Mouse (Mus musculus) spleen, adult 2 months (tissue): ENCODE results near the gene Six1. TPM values are rescaled to one million over a fixed set of nuclear protein-coding genes. Genes with fewer than 3 reads are reported as not detected.

Source experiments
- DNase-seq, 2 experiments: peaks; one replicate each; pipeline versions ENCODE4 v3.0.0 to v3.0.0-alpha.2; 2012 to 2021; ENCODE audit warnings: low spot score in 2 of 2, low read depth in 1 of 2
- H3K27ac ChIP-seq: fragments of 200-500 bp; 2 replicates; pipeline ENCODE4 v1.5.1; 2012; ENCODE audit warnings: low read length, inconsistent platforms; ENCODE audit not compliant: insufficient read depth
- H3K27me3 ChIP-seq: fragments of 200-500 bp; 2 replicates; pipeline ENCODE4 v1.6.1; 2012; ENCODE audit warnings: mild to moderate bottlenecking, moderate library complexity, low read length, inconsistent platforms; ENCODE audit not compliant: control insufficient read depth, insufficient read depth
- H3K36me3 ChIP-seq: fragments of 200-500 bp; 2 replicates; pipeline ENCODE4 v1.6.1; 2012; ENCODE audit warnings: mild to moderate bottlenecking, low read length, inconsistent platforms; ENCODE audit not compliant: control insufficient read depth, insufficient read depth
- H3K4me1 ChIP-seq: fragments of 200-500 bp; 2 replicates; pipeline ENCODE4 v1.6.1; 2011; ENCODE audit warnings: inconsistent platforms; ENCODE audit not compliant: control insufficient read depth, insufficient read depth, insufficient read length
- H3K4me3 ChIP-seq: fragments of 200-500 bp; 2 replicates; pipeline ENCODE4 v1.5.1; 2011; ENCODE audit warnings: mild to moderate bottlenecking, inconsistent platforms; ENCODE audit not compliant: insufficient read depth, insufficient read length; ENCODE audit errors: extremely low read depth
- CTCF ChIP-seq: fragments of 200-500 bp; IDR thresholded peaks from 2 replicates; pipeline ENCODE4 v1.5.1; 2011; ENCODE audit warnings: mild to moderate bottlenecking, inconsistent platforms; ENCODE audit not compliant: insufficient read depth, insufficient read length, insufficient replicate concordance; ENCODE audit errors: extremely low read depth
- POLR2A ChIP-seq: fragments of 200-500 bp; IDR thresholded peaks from 2 replicates; pipeline ENCODE4 v1.6.1; 2011; ENCODE audit warnings: low read depth, low read length, inconsistent platforms
- WGBS: fragments of 180-500 bp; shearing (Covaris S2); methylation state at CpG from one replicate; pipeline ENCODE4 v1.1.7; 2018; 5-methylcytosine and 5-hydroxymethylcytosine counted together
- polyA plus RNA-seq: library from polyadenylated mRNA; depleted of rRNA; stranded (reverse); fragments of >200 nt; gene quantifications from 2 replicates; pipeline ENCODE4 v1.2.3, GENCODE M21; 2012

Gene Six1
- polyA plus RNA-seq, 1 experiment: not detected

DNA sequence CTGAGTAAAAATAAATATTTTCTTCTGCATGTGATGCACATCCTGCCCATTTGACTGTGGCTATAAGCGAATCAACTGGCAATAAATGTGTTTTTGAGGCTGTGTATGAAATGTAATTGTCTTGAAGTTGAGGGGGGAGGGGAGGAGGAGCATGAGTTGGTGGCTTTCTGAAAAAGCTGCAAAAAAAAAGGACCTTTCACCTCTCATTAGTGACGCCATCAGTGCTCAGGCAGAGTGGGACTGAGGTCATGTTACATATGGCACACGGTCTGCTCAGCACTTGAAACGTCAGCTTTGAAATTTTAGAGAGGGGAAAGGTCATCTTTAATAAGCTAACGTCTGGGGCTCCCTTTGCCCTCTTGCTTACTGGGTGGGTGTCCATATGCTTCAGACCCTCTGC, 1.8 kb upstream of the Six1 start:
- WGBS: 29% methylated on average over 5 of the region's 5 CpGs
- Histone ChIP-seq H3K4me3 (no peak overlapping the region), H3K27me3 (peaks cover 18% of the 10 kb centered on the region), H3K36me3 (no peaks in the 10 kb centered on the region), H3K4me1 (peaks cover 4% of the 10 kb centered on the region; the same call in 1 of the 2 replicates), H3K27ac (no peak overlapping the region)
- TF ChIP-seq POLR2A (no peak), CTCF (no peak)
- no peak for DNase-seq

DNA sequence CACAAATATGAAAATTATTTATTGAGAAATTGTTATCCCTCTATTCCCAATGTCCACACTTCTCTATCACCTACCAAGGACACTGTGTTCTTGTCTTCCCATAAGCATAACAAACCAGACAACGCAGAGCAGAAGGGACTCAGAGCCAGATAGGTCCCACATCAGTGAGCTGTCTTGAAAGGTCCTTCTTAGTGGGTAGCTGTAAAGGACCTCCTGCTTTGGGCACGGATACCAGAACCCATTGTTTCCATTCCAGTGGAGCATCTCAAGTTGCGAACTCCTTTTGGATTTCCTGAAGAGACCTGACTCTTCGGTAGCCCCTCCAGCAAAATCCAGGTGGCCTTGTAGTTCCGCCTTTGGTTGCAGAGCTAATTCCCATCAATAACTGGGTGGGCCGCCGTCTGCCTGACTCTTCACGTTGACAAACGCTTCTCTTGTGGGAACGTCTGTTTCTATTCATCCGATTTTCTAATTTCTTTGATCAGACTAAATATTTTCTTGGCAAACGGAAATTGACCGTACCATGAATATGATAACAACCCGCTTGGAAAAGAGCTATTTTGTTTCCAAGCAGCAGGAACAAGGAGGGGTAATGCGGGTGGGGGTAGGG, 994 bp upstream of the Six1 start:
- DNase-seq: no peak
- 39% methylated on average over 15 of the region's 15 CpGs for WGBS
- Histone ChIP-seq H3K36me3 (no peaks in the 10 kb centered on the region), H3K27me3 (peaks cover 23% of the 10 kb centered on the region), H3K27ac (no peak overlapping the region), H3K4me1 (peaks cover 4% of the 10 kb centered on the region; the same call in 1 of the 2 replicates), H3K4me3 (no peak overlapping the region)
- TF ChIP-seq CTCF (no peak), POLR2A (no peak)

DNA sequence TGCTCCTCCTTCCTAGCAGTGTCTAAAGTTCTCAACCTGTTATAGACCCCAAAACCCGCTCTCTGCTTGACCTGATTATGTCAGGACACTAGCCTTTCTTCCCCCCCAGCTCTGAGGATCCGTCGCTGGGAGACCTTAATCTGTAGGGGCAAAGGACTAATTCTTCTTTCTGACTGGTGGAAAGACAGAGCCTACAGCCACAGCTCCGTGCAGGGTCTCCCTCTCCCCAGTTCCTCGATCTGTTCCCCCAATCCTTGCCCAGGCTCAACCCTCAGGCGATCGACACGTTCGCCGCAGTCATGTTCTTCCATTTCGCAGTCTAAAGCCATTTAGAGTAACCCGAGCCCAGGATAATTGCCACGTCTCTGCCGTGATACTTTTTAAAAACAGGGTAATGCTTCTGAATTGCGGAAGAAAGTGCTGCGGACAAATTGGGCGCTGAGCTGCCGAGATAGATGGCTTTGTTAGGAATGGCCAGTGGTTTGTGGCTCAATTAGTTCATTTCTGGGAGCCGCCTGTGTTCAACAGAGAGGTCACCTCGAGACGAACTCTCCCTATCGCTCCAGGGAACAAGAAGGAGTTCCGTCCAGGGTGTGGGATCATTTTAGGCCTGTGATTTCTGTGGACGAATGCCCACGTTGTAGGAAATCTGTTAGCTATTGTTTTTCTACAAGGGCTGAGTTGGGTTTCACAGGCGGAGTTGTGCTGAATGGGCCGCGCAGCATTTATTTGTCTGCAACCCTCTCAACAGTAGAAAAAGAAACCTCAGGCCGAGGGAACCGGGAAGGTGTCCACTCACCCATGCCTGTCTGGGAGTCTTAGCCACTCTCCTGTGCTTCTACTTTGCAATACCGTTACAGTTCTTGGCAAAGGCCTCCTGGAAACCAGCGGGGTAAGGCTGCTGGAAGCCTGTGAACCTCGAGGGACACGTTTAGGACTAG, 766 bp downstream of the Six1 start:
- peaks cover 25% of the 10 kb centered on the region for H3K27me3 ChIP-seq
- TF ChIP-seq POLR2A: no peak
- no peak for TF ChIP-seq CTCF
- H3K36me3 ChIP-seq: no peaks in the 10 kb centered on the region
- no peak overlapping the region for H3K27ac ChIP-seq
- peaks cover 4% of the 10 kb centered on the region; the same call in 1 of the 2 replicates for H3K4me1 ChIP-seq
- peak overlapping the region; percentile 14; the same call in 1 of the 2 replicates for H3K4me3 ChIP-seq
- WGBS: 5% methylated on average over 34 of the region's 34 CpGs
- no peak for DNase-seq

DNA sequence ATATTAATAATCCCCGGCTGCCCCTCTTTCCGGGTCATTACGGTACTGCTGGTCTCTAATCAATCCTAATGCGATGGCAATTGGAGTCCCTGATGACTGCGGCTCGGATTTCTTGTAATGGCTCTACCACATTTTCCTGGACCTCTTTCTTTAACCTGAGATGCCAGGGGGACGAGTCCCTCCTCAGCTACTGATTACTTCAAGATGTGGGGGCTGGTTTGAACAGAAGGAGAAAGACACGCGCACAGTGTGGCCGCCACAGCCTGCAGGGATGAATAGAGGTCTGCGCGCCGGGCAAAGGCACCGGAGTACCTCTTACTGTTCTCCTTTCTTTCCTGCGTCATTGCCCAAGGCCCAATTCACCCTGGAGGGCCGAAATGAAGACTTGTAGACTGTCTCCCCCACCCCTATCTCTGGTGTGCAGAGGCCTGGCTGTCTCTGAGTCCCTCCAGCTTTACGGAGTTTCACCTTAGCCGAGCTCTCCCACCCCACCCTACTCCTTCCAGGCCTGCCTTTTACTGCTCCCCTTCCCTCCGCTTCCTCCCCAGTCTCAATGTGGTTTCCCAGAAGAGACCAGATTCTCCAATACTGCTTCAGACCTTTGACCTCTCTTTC, 1.5 kb downstream of the Six1 start:
- H3K4me1 ChIP-seq: peaks cover 4% of the 10 kb centered on the region; the same call in 1 of the 2 replicates
- H3K27ac ChIP-seq: no peak overlapping the region
- H3K36me3 ChIP-seq: no peaks in the 10 kb centered on the region
- no peak overlapping the region for H3K4me3 ChIP-seq
- no peak for DNase-seq
- 11% methylated on average over 19 of the region's 19 CpGs for WGBS
- TF ChIP-seq POLR2A (no peak), CTCF (no peak)
- peaks cover 25% of the 10 kb centered on the region for H3K27me3 ChIP-seq

DNA sequence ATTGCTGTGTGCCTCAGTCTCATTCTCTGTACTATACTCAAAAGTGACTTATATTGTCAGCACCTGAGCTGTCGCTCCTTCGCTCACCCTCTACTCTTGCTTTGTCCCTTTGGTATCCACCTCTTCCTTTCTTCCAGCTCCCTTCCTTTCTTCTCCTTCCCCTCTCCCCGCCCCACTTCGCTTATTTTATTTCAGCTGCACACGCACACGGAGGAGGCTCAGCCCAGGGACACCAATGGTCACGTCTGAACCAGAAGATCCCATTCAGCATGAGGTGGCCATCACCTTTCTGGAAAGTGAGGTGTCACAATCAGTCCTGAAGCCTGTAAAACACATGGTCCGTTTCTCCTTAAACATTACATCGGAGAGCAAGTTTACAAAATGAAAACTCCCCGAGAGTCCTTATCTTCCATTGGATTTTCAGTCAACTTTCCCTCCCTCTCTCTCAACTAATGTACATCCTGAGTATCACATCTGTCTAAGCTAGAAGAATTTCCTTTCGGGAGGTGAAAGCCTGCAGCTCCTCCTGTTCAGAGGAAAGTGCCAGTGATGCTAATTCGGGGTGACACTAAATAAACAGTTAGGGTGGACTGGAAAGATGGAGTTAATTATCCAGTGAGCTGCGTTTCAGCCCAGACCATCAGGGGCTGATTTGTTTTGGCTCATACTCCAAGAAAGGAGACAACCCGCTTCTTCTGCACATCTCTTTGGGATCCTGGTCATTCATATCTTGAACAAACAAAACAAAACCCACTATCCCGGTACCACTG, 2.7 kb downstream of the Six1 start:
- 10% methylated on average over 15 of the region's 15 CpGs for WGBS
- no peak for DNase-seq
- H3K27me3 ChIP-seq: peaks cover 28% of the 10 kb centered on the region
- no peak for TF ChIP-seq CTCF
- no peak for TF ChIP-seq POLR2A
- H3K4me3 ChIP-seq: no peak overlapping the region
- H3K36me3 ChIP-seq: no peaks in the 10 kb centered on the region
- H3K27ac ChIP-seq: no peak overlapping the region
- H3K4me1 ChIP-seq: peaks cover 10% of the 10 kb centered on the region

DNA sequence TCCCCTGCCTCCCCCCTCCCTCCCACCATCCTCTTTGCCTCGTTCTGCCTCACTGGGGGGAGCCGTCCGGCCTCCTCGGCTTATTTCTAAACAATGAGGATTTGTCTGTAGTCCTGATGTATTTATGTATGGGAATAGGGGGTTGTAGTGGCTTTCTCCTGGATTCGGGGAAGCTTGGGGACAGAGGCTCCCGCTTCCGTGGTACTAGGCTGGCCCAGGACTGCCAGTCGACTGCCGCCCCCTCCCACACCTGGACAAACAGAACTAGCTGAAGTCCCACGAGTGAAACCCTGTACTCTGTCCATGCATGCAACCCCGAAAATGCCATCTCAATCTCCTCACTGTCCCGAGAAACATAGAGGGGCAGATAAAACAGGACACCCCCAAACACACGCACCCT, 3.4 kb downstream of the Six1 start:
- Histone ChIP-seq H3K4me1 (peaks cover 10% of the 10 kb centered on the region), H3K36me3 (no peaks in the 10 kb centered on the region), H3K27me3 (peaks cover 33% of the 10 kb centered on the region), H3K4me3 (no peak overlapping the region), H3K27ac (no peak overlapping the region)
- 10% methylated on average over 13 of the region's 13 CpGs for whole genome bisulfite sequencing
- TF ChIP-seq CTCF (no peak), POLR2A (no peak)
- no peak for DNase-seq
